Mouse (Mus musculus) lung, embryonic 15.5 days (tissue): Measurements from ENCODE around the gene Tbk1. TPM values are rescaled to one million over a fixed set of nuclear protein-coding genes. Genes with fewer than 3 reads are reported as not detected.
A peak's percentile ranks its signal among the peaks of the same experiment; 100 is the strongest.

Experiments
- ATAC-seq: fragments of 200-750 bp; cut with Nextera tagmentation; 2 replicates; pipeline ENCODE4 v1.8.0; 2017; ENCODE audit warnings: moderate number of reproducible peaks, borderline replicate concordance; ENCODE audit not compliant: low FRiP score, low TSS enrichment; ENCODE audit errors: extremely low read depth
- H3K27ac ChIP-seq: fragments of 300-500 bp; sonication (generic); 2 replicates; pipeline ENCODE4 v1.5.1; 2015; ENCODE audit warnings: moderate library complexity, mild to moderate bottlenecking, inconsistent platforms
- H3K27me3 ChIP-seq: fragments of 300-500 bp; sonication (generic); 2 replicates; pipeline ENCODE4 v1.6.1; 2015; ENCODE audit warnings: inconsistent platforms
- H3K36me3 ChIP-seq: fragments of 300-500 bp; sonication (generic); 2 replicates; pipeline ENCODE4 v1.6.1; 2015; ENCODE audit warnings: inconsistent platforms
- H3K4me1 ChIP-seq: fragments of 300-500 bp; sonication (generic); 2 replicates; pipeline ENCODE4 v1.6.1; 2015; ENCODE audit warnings: inconsistent platforms
- H3K4me2 ChIP-seq: fragments of 300-500 bp; sonication (generic); 2 replicates; pipeline ENCODE4 v1.6.1; 2015; ENCODE audit warnings: inconsistent platforms, mild to moderate bottlenecking, moderate library complexity
- H3K4me3 ChIP-seq: fragments of 300-500 bp; sonication (generic); 2 replicates; pipeline ENCODE4 v1.5.1; 2015; ENCODE audit warnings: mild to moderate bottlenecking, inconsistent platforms
- H3K9ac ChIP-seq: fragments of 300-500 bp; sonication (generic); 2 replicates; pipeline ENCODE4 v1.6.1; 2015; ENCODE audit warnings: inconsistent platforms
- H3K9me3 ChIP-seq: fragments of 300-500 bp; sonication (generic); 2 replicates; pipeline ENCODE4 v1.6.1; 2016; ENCODE audit warnings: inconsistent platforms
- WGBS: fragments of 180-500 bp; shearing (Covaris S2); methylation state at CpG from one replicate; pipeline ENCODE4 v1.1.7; 2015; 5-methylcytosine and 5-hydroxymethylcytosine counted together
- polyA plus RNA-seq: library from polyadenylated mRNA; unstranded; fragments of >200 nt; fragmentation: Nextera tagmentation; extraction: Ambion mirVana; gene quantifications from 2 replicates; pipeline ENCODE4 v1.2.1, GENCODE M21; 2015

Gene Tbk1
- polyA plus RNA-seq, 1 experiment from 2014 or later = 36.7 TPM

GRCm38 (mm10) chr10:121615146-121615870 lies 28.7 kb upstream of the Tbk1 start:
- no peak for ATAC-seq
- Histone ChIP-seq H3K9me3 (no peaks in the 10 kb centered on the region), H3K27me3 (no peaks in the 10 kb centered on the region), H3K36me3 (peaks cover 87% of the 10 kb centered on the region), H3K27ac (no peak overlapping the region), H3K4me2 (no peak overlapping the region), H3K4me3 (no peak overlapping the region), H3K4me1 (no peaks in the 10 kb centered on the region; the same call in 1 of the 2 replicates), H3K9ac (no peak overlapping the region)
- WGBS = 75% methylated on average over 13 of the region's 13 CpGs

DNA sequence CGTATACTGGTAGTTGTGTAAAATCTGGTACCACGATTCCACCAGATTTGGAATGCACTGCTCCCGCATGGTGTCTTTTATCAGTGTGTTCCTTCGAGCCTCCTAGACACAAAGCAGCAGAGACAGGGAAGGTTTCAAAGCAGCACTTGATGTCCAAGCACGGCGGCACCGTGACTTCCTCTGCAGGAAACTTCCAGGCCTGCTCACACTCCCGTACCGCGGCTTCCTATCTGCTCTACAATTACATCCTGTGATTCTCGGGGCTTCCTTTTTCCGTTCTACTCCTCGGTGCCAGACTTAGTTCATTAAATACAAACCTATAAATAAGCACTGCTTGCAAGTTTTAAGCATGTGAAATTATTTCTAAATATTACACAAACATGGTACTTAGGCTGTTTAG lies 27.0 kb upstream of the Tbk1 start:
- Histone ChIP-seq H3K27me3 (no peaks in the 10 kb centered on the region), H3K4me3 (no peak overlapping the region), H3K4me2 (no peak overlapping the region), H3K4me1 (no peaks in the 10 kb centered on the region; the same call in 1 of the 2 replicates), H3K9me3 (no peaks in the 10 kb centered on the region), H3K36me3 (peaks cover 87% of the 10 kb centered on the region), H3K9ac (no peak overlapping the region), H3K27ac (peak overlapping the region; percentile 58; the same call in 1 of the 2 replicates)
- WGBS = 82% methylated on average over 13 of the region's 13 CpGs
- 0 out of 2 replicates have a peak, but pooled peaks have one; percentile 36 for ATAC-seq

DNA sequence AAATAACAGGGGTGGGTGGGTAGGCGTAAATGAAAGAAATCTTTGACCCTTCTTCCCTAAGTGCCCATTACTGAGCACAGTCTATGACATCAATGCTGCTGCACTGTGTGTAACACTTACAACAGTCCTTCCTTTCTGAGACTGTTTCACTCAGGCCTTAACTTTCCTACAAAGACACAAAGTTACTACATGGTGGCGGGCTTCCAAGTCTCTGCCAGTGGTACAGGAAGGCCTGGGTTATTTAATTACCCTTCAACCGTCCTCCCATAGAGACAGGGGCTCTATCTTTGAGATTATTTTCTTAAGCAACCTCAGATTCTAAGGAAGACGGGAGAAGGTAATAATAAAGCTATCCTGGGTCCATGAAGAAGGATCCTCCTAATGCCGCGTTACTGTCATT lies 25.9 kb upstream of the Tbk1 start:
- 85% methylated on average over 6 of the region's 6 CpGs for WGBS
- Histone ChIP-seq H3K36me3 (peaks cover 87% of the 10 kb centered on the region), H3K4me1 (no peaks in the 10 kb centered on the region; the same call in 1 of the 2 replicates), H3K27me3 (no peaks in the 10 kb centered on the region), H3K4me2 (no peak overlapping the region), H3K9ac (no peak overlapping the region), H3K9me3 (no peaks in the 10 kb centered on the region), H3K4me3 (no peak overlapping the region), H3K27ac (peak overlapping the region; percentile 41; the same call in 1 of the 2 replicates)
- no peak for ATAC-seq

GRCm38 (mm10) chr10:121611587-121611986 lies 25.0 kb upstream of the Tbk1 start:
- H3K4me2 ChIP-seq = no peak overlapping the region
- ATAC-seq = no peak
- H3K9me3 ChIP-seq = no peaks in the 10 kb centered on the region
- WGBS = 77% methylated on average over 10 of the region's 10 CpGs
- no peaks in the 10 kb centered on the region for H3K27me3 ChIP-seq
- peaks cover 87% of the 10 kb centered on the region for H3K36me3 ChIP-seq
- no peaks in the 10 kb centered on the region; the same call in 1 of the 2 replicates for H3K4me1 ChIP-seq
- no peak overlapping the region for H3K27ac ChIP-seq
- no peak overlapping the region for H3K4me3 ChIP-seq
- H3K9ac ChIP-seq = no peak overlapping the region

GRCm38 (mm10) chr10:121608177-121608576 lies 21.6 kb upstream of the Tbk1 start:
- Histone ChIP-seq H3K4me3 (no peak overlapping the region), H3K9ac (no peak overlapping the region), H3K4me1 (no peaks in the 10 kb centered on the region), H3K27me3 (no peaks in the 10 kb centered on the region), H3K27ac (no peak overlapping the region), H3K9me3 (no peaks in the 10 kb centered on the region), H3K4me2 (no peak overlapping the region), H3K36me3 (peaks cover 91% of the 10 kb centered on the region)
- no peak for ATAC-seq
- 84% methylated on average over 10 of the region's 10 CpGs for WGBS

- no peaks in the 10 kb centered on the region for H3K4me1 ChIP-seq
- no peaks in the 10 kb centered on the region for H3K27me3 ChIP-seq
- no peak overlapping the region for H3K4me3 ChIP-seq
- no peak overlapping the region for H3K4me2 ChIP-seq
- H3K36me3 ChIP-seq = peaks cover 90% of the 10 kb centered on the region
- no peak overlapping the region for H3K27ac ChIP-seq
- ATAC-seq = no peak
- no peak overlapping the region for H3K9ac ChIP-seq
- H3K9me3 ChIP-seq = no peaks in the 10 kb centered on the region
- WGBS = 91% methylated on average over 13 of the region's 13 CpGs
Measured at GRCm38 (mm10) chr10:121604632-121605344, 18.2 kb upstream of the Tbk1 start.

DNA sequence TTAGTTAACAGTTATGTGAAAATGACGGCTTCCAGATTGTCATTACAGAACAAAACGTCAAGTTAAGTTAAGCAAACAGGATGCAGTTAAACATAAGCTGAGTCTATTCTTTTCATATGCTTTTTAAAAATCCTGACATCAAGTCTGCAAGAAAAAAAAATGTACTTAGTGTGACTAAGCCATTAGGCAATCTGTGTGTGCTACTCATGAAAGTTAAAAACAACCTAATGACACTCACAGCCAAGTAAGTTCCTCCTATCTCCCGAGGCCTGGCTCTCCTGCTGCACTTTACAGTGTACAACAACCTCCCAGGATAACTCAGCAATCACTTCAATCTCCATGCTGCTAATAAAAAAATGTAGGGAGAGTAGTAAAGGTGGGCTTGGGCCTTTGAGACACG lies 17.0 kb upstream of the Tbk1 start:
- 81% methylated on average over 4 of the region's 4 CpGs for WGBS
- no peak for ATAC-seq
- no peak overlapping the region for H3K4me3 ChIP-seq
- no peaks in the 10 kb centered on the region for H3K9me3 ChIP-seq
- H3K4me2 ChIP-seq = no peak overlapping the region
- peaks cover 92% of the 10 kb centered on the region for H3K36me3 ChIP-seq
- no peak overlapping the region for H3K27ac ChIP-seq
- no peaks in the 10 kb centered on the region for H3K4me1 ChIP-seq
- no peaks in the 10 kb centered on the region for H3K27me3 ChIP-seq
- no peak overlapping the region for H3K9ac ChIP-seq

DNA sequence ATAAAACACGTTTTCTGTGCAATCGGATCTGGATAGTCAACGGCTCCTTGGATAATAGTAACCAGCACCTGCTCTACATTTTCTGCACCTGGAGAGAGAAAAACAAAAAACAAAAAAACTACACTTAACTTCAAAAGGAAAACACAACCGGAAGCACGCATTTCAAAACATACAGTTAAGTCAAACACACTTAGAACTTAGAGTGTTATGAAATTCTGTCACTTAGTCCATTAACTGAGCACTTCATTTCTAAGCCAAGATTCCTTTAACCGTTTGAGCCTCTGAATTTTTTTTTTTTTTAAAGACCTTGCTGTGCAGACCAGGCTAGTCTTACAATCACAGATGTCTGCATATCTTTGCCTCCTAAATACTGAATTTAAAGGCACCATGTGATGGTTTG lies 14.7 kb upstream of the Tbk1 start:
- no peak for ATAC-seq
- Histone ChIP-seq H3K27ac (no peak overlapping the region), H3K9me3 (no peaks in the 10 kb centered on the region), H3K27me3 (no peaks in the 10 kb centered on the region), H3K36me3 (peaks cover 89% of the 10 kb centered on the region), H3K9ac (no peak overlapping the region), H3K4me2 (no peak overlapping the region), H3K4me3 (no peak overlapping the region), H3K4me1 (no peaks in the 10 kb centered on the region)
- 65% methylated on average over 6 of the region's 6 CpGs for WGBS

DNA sequence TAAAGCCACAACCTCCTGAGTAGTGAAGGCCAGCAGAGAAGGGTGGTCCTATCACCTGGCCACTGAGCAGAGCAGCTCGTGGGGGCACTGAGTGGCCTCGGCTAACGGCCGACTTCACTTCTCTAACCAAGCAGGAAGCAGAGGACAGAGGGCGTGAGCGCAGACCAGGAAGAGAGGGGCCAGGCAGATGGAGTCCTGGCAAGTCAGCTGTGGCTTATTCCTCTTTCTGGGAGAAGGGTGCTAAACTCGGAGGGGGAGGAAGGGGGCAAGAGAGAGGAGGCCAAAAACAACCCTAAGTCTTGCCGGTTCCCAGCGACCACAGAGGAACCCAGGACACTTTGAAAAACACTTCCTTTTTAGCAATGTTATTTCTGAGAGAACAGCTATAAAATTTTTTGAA lies 10.0 kb upstream of the Tbk1 start:
- Histone ChIP-seq H3K9ac (no peak overlapping the region), H3K36me3 (peaks cover 72% of the 10 kb centered on the region), H3K9me3 (no peaks in the 10 kb centered on the region), H3K4me3 (no peak overlapping the region), H3K4me1 (no peaks in the 10 kb centered on the region), H3K27me3 (no peaks in the 10 kb centered on the region), H3K27ac (no peak overlapping the region), H3K4me2 (no peak overlapping the region)
- ATAC-seq = no peak
- 74% methylated on average over 9 of the region's 9 CpGs for WGBS

GRCm38 (mm10) chr10:121591106-121591505 lies 4.5 kb upstream of the Tbk1 start:
- no peak overlapping the region for H3K4me3 ChIP-seq
- H3K9me3 ChIP-seq = no peaks in the 10 kb centered on the region
- no peak overlapping the region for H3K4me2 ChIP-seq
- 86% methylated on average over 14 of the region's 14 CpGs for WGBS
- H3K27ac ChIP-seq = no peak overlapping the region
- peaks cover 5% of the 10 kb centered on the region for H3K4me1 ChIP-seq
- ATAC-seq = no peak
- peaks cover 37% of the 10 kb centered on the region for H3K36me3 ChIP-seq
- no peaks in the 10 kb centered on the region for H3K27me3 ChIP-seq
- H3K9ac ChIP-seq = no peak overlapping the region

GRCm38 (mm10) chr10:121587371-121587840 lies 819 bp upstream of the Tbk1 start:
- no peak for ATAC-seq
- Histone ChIP-seq H3K36me3 (peaks cover 32% of the 10 kb centered on the region), H3K9me3 (no peaks in the 10 kb centered on the region), H3K4me3 (peak overlapping the region; percentile 82), H3K4me2 (peak overlapping the region; percentile 49), H3K27ac (peak overlapping the region; percentile 89), H3K9ac (peak overlapping the region; percentile 77; the same call in 1 of the 2 replicates), H3K27me3 (no peaks in the 10 kb centered on the region), H3K4me1 (peaks cover 16% of the 10 kb centered on the region)
- WGBS = 57% methylated on average over 6 of the region's 6 CpGs
